Mouse (Mus musculus) CH12.LX (cell line): ENCODE data around the gene Gjc1. TPM values are rescaled to one million over a fixed set of nuclear protein-coding genes. Genes with fewer than 3 reads are reported as not detected.

Source experiments
- DNase-seq: peaks from one replicate; pipeline ENCODE4 v3.0.0-alpha.2; 2013; ENCODE audit errors: extremely low read depth
- H3K27ac ChIP-seq: 2 replicates; pipeline ENCODE4 v1.5.1; 2012; ENCODE audit warnings: low read depth, mild to moderate bottlenecking, control low read depth, moderate library complexity; ENCODE audit not compliant: insufficient read depth
- H3K27me3 ChIP-seq: replicated peaks from 2 replicates; pipeline ENCODE3; 2012; ENCODE audit warnings: inconsistent platforms
- H3K36me3 ChIP-seq, 2 experiments: replicated peaks in 1 of 2; 2 replicates each; pipeline versions ENCODE3 to v1.6.1; 2012; ENCODE audit warnings: inconsistent platforms in 1 of 2, low read length in 1 of 2, mild to moderate bottlenecking in 1 of 2, mixed read lengths in 1 of 2, moderate library complexity in 1 of 2; ENCODE audit not compliant: control insufficient read depth in 1 of 2, insufficient read depth in 1 of 2
- H3K4me1 ChIP-seq, 2 experiments: 2 replicates each; pipeline ENCODE4 v1.6.1; 2012; ENCODE audit warnings: inconsistent platforms in 1 of 2, moderate library complexity in 1 of 2; ENCODE audit not compliant: insufficient read depth in 2 of 2, control insufficient read depth in 1 of 2
- H3K4me2 ChIP-seq: 2 replicates; pipeline ENCODE4 v1.6.1; 2012; ENCODE audit warnings: low read depth, mild to moderate bottlenecking, control low read depth; ENCODE audit not compliant: poor library complexity, insufficient read depth, severe bottlenecking
- H3K4me3 ChIP-seq, 3 experiments: fragments of 150-350 bp in 1 of 3; sonication (generic) in 1 of 3; replicated peaks in 1 of 3; 2 replicates each; pipeline versions ENCODE3 to v1.5.1; 2011 to 2012; ENCODE audit warnings: low read depth in 2 of 3, low read length in 2 of 3, mild to moderate bottlenecking in 2 of 3, moderate library complexity in 2 of 3, control low read depth in 1 of 3, improper control_type of control experiment in 1 of 3, inconsistent platforms in 1 of 3, mixed read lengths in 1 of 3; ENCODE audit not compliant: poor library complexity in 1 of 3
- H3K79me2 ChIP-seq: replicated peaks from 2 replicates; pipeline ENCODE4 v1.6.1; 2012; ENCODE audit warnings: mild to moderate bottlenecking, moderate library complexity; ENCODE audit not compliant: control insufficient read depth, poor library complexity, insufficient read depth, severe bottlenecking; ENCODE audit errors: extremely low read depth
- H3K9ac ChIP-seq: 2 replicates; pipeline ENCODE4 v1.6.1; 2012; ENCODE audit warnings: low read depth, mild to moderate bottlenecking, control low read depth, moderate library complexity; ENCODE audit not compliant: insufficient read depth
- H3K9me3 ChIP-seq: replicated peaks from 2 replicates; pipeline ENCODE3; 2012; ENCODE audit warnings: low read length, inconsistent platforms, mixed read lengths
- CHD1 ChIP-seq: IDR thresholded peaks from 2 replicates; pipeline ENCODE4 v1.6.1; 2012; ENCODE audit warnings: low read depth, low read length, improper control_type of control experiment, inconsistent platforms
- ELF1 ChIP-seq: IDR thresholded peaks from 2 replicates; pipeline ENCODE4 v1.6.1; 2014; ENCODE audit warnings: low read depth, mild to moderate bottlenecking, inconsistent platforms, low read length, improper control_type of control experiment
- EP300 ChIP-seq: IDR thresholded peaks from 2 replicates; pipeline ENCODE4 v1.6.1; 2011; ENCODE audit warnings: low read length, improper control_type of control experiment
- ETS1 ChIP-seq: conservative IDR thresholded peaks from 2 replicates; pipeline ENCODE4 v1.6.1; 2012; ENCODE audit warnings: low read depth, mild to moderate bottlenecking, inconsistent platforms, low read length, improper control_type of control experiment, moderate library complexity
- GABPA ChIP-seq: IDR thresholded peaks from 2 replicates; pipeline ENCODE4 v1.6.1; 2012; ENCODE audit warnings: low read depth, low read length, improper control_type of control experiment, inconsistent platforms; ENCODE audit not compliant: insufficient replicate concordance
- JUND ChIP-seq: conservative IDR thresholded peaks from 2 replicates; pipeline ENCODE4 v1.6.1; 2011; ENCODE audit warnings: low read depth, low read length, improper control_type of control experiment
- KAT2A ChIP-seq: IDR thresholded peaks from 2 replicates; pipeline ENCODE4 v1.6.1; 2012; ENCODE audit warnings: low read length, improper control_type of control experiment, inconsistent platforms; ENCODE audit not compliant: insufficient replicate concordance
- MEF2A ChIP-seq: IDR thresholded peaks from 2 replicates; pipeline ENCODE4 v1.6.1; 2014; ENCODE audit warnings: low read depth, mild to moderate bottlenecking, inconsistent platforms, low read length, improper control_type of control experiment, borderline replicate concordance
- MXI1 ChIP-seq: IDR thresholded peaks from 2 replicates; pipeline ENCODE4 v1.6.1; 2011; ENCODE audit warnings: mild to moderate bottlenecking, low read depth, low read length, improper control_type of control experiment
- NRF1 ChIP-seq: IDR thresholded peaks from 2 replicates; pipeline ENCODE4 v1.6.1; 2014; ENCODE audit warnings: low read depth, mild to moderate bottlenecking, inconsistent platforms, low read length, improper control_type of control experiment, moderate library complexity
- PAX5 ChIP-seq: IDR thresholded peaks from 2 replicates; pipeline ENCODE4 v1.6.1; 2012; ENCODE audit warnings: low read length, inconsistent platforms, mixed read lengths
- POLR2A ChIP-seq: IDR thresholded peaks from 2 replicates; pipeline ENCODE4 v1.6.1; 2011; ENCODE audit warnings: low read depth, mild to moderate bottlenecking, improper control_type of control experiment, low read length
- RAD21 ChIP-seq: IDR thresholded peaks from 2 replicates; pipeline ENCODE4 v1.6.1; 2011; ENCODE audit warnings: low read depth, mild to moderate bottlenecking, low read length, improper control_type of control experiment, moderate library complexity
- RCOR1 ChIP-seq: conservative IDR thresholded peaks from 2 replicates; pipeline ENCODE4 v1.6.1; 2012; ENCODE audit warnings: low read depth, mild to moderate bottlenecking, inconsistent platforms, low read length, improper control_type of control experiment
- SIN3A ChIP-seq: IDR thresholded peaks from 2 replicates; pipeline ENCODE4 v1.6.1; 2012; ENCODE audit warnings: low read length, improper control_type of control experiment, inconsistent platforms
- SMC3 ChIP-seq: IDR thresholded peaks from 2 replicates; pipeline ENCODE4 v1.6.1; 2011; ENCODE audit warnings: low read depth, low read length, improper control_type of control experiment
- TBP ChIP-seq: conservative IDR thresholded peaks from 2 replicates; pipeline ENCODE4 v1.6.1; 2011; ENCODE audit warnings: low read depth, low read length, improper control_type of control experiment
- TCF12 ChIP-seq: IDR thresholded peaks from 2 replicates; pipeline ENCODE4 v1.6.1; 2014; ENCODE audit warnings: low read depth, mild to moderate bottlenecking, inconsistent platforms, low read length, improper control_type of control experiment
- UBTF ChIP-seq: IDR thresholded peaks from 2 replicates; pipeline ENCODE4 v1.6.1; 2012; ENCODE audit warnings: low read depth, mild to moderate bottlenecking, inconsistent platforms, low read length, improper control_type of control experiment, moderate library complexity
- ZC3H11A ChIP-seq: IDR thresholded peaks from 2 replicates; pipeline ENCODE4 v1.6.1; 2012; ENCODE audit warnings: low read depth, mild to moderate bottlenecking, inconsistent platforms, low read length, improper control_type of control experiment
- dilution Hi-C: fragments of 300-500 bp; cut with MboI; formaldehyde crosslinking; loops from 2 replicates; pipeline ENCODE4 v1.14.3; 2020; ENCODE audit warnings: low sequenced_read_pairs; ENCODE audit not compliant: extremely low pct_unique_long_range_greater_than_20kb, extremely low pct_ligation_motif_present
- in situ Hi-C: fragments of 300-500 bp; cut with MboI; formaldehyde crosslinking; loops from 3 replicates; pipeline ENCODE4 v1.14.3; 2019; ENCODE audit warnings: low sequenced_read_pairs, low pct_ligation_motif_present, low pct_unique_long_range_greater_than_20kb, mixed read lengths
- polyA plus RNA-seq: library from polyadenylated mRNA; unstranded; fragments of >175 nt; gene quantifications from 2 replicates; pipeline ENCODE4 v1.2.1, GENCODE M21; 2012; ENCODE audit warnings: low read depth; ENCODE audit not compliant: insufficient read length
- total RNA-seq, 2 experiments: library from RNA; depleted of rRNA; stranded (reverse); fragments of 300-350 nt in 1 of 2; fragments of >200 nt in 1 of 2; gene quantifications; 2 replicates each; pipeline ENCODE4 v1.2.3; 2012 to 2014

Gene Gjc1
- total and polyA plus RNA-seq, 3 experiments = not detected

DNA sequence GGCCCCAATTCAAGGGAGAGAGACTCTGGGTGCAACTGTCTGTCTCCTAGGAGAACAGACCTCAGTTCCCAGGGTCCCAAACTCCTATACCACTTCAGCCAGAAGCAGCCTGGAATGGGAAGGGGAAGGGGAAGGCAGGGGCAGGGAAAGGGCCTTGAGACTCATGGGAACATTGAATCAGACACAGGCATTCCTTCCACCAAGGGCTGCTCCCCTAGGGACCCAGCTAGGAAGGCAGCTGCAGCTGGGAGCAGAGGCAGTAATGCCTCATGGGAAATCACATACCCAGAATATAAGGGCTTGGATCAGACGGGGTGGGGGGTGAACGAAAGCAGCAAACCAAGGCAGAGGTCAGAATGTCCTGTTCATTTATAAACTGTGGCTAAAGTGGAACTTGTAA, 18.6 kb upstream of the Gjc1 start:
- Histone ChIP-seq H3K27ac (no peak overlapping the region), H3K4me2 (no peak overlapping the region), H3K4me3 (no peak overlapping the region), H3K9ac (no peak overlapping the region), H3K9me3 (no peaks in the 10 kb centered on the region), H3K4me1 (peaks cover 0 to 19% of the 10 kb centered on the region in 2 experiments; a peak in 2 of 4 replicates), H3K27me3 (no peaks in the 10 kb centered on the region), H3K79me2 (no peaks in the 10 kb centered on the region), H3K36me3 (peaks cover 62 to 81% of the 10 kb centered on the region in 2 experiments)
- in situ Hi-C loops (no loop called here), dilution Hi-C loops (no loop called here)
- no peak for TF ChIP-seq SIN3A
- no peak for DNase-seq

DNA sequence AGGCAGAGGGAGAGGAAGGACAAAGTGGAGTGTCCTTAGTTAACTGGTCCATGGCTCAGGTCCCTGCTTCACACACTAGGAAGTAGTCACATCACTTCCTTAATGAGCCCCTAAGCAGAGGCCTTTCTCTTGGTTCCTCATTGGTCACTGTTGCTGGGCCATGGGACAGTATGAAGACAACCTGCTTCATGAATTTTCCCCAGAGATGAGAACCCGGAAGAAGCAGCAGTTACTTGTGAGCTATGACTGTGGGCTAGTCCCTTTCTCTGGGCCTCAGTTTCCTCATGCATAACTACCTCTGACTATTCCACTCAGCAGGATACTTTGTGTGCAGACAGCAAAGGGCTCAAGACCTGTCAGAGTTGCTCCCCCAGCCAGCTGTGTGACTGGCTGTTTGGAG, 17.9 kb upstream of the Gjc1 start:
- peaks cover 0 to 19% of the 10 kb centered on the region in 2 experiments; a peak in 2 of 4 replicates for H3K4me1 ChIP-seq
- H3K9ac ChIP-seq = no peak overlapping the region
- in situ Hi-C loops (no loop called here), dilution Hi-C loops (no loop called here)
- peak; percentile 57 for DNase-seq
- no peak overlapping the region for H3K4me2 ChIP-seq
- H3K36me3 ChIP-seq = peaks cover 55 to 74% of the 10 kb centered on the region in 2 experiments
- no peak overlapping the region for H3K27ac ChIP-seq
- no peaks in the 10 kb centered on the region for H3K27me3 ChIP-seq
- no peak overlapping the region for H3K4me3 ChIP-seq
- H3K9me3 ChIP-seq = no peaks in the 10 kb centered on the region
- no peaks in the 10 kb centered on the region for H3K79me2 ChIP-seq
- TF ChIP-seq SMC3 (no peak), ETS1 (no peak), POLR2A (no peak), MXI1 (no peak), GABPA (no peak), SIN3A (no peak), PAX5 (no peak), ELF1 (peak; percentile 53)

DNA sequence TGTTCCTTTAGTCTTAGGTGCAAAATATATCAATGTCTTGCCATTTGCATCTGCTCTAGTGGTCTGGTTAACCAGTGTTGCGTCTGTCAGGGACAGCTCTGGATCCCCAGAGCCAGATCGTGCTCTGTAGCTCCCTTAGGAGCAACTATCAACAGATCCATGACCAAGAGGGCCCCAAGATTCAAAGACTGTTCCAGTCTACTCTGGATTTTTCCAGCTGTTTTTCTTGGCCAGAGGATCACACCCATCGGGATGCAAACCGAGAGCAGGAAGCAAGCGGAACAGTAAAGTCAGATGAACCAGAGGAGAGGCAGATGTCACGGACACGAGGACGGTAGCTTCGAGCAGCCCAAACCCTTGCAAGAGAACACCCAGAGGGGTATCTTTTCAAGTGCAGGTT, 16.6 kb upstream of the Gjc1 start:
- no peaks in the 10 kb centered on the region for H3K9me3 ChIP-seq
- H3K36me3 ChIP-seq = peaks cover 43 to 62% of the 10 kb centered on the region in 2 experiments
- no peak overlapping the region for H3K4me2 ChIP-seq
- no peak overlapping the region for H3K27ac ChIP-seq
- H3K4me1 ChIP-seq = peaks cover 0 to 19% of the 10 kb centered on the region in 2 experiments; a peak in 2 of 4 replicates
- H3K79me2 ChIP-seq = no peaks in the 10 kb centered on the region
- DNase-seq = no peak
- dilution Hi-C loops = no loop called here
- peaks cover 2% of the 10 kb centered on the region for H3K27me3 ChIP-seq
- H3K9ac ChIP-seq = no peak overlapping the region
- no peak overlapping the region for H3K4me3 ChIP-seq
- TF ChIP-seq EP300 = no peak
- TF ChIP-seq JUND = no peak
- no peak for TF ChIP-seq KAT2A
- TF ChIP-seq SIN3A = no peak
- no peak for TF ChIP-seq MXI1
- no peak for TF ChIP-seq NRF1
- no peak for TF ChIP-seq MEF2A
- no peak for TF ChIP-seq ETS1
- TF ChIP-seq CHD1 = no peak
- TF ChIP-seq TBP = no peak
- no peak for TF ChIP-seq TCF12
- no peak for TF ChIP-seq RCOR1
- no peak for TF ChIP-seq ZC3H11A
- no peak for TF ChIP-seq RAD21
- TF ChIP-seq UBTF = no peak
- TF ChIP-seq, all 38 proteins: peak for 0
- in situ Hi-C loops = no loop called here
